ENCODE assay signal across 32 mouse cellular contexts in genomic region chr5:47938586-47939372, GRCm38 (mm10). TPM values are rescaled to one million over a fixed set of nuclear protein-coding genes. Genes with fewer than 3 reads are reported as not detected.
DNase-seq lines count a peak whose midpoint lies in the region; ATAC-seq lines count a peak whose summit lies in the region.
"Had no signal": no experiment of that assay in that cellular context is flagged by ENCODE, and none has a peak within 500 bp of the region (broad histone marks: within the 10 kb centered on the region; RNA-seq: fewer than 3 reads in every experiment).

No protein-coding gene starts in this region.

- no peak overlapping the region for H3K4me2 ChIP-seq in lung, embryonic 16.5 days (ENCODE audit: low read depth, low read length)
- H3K4me2 ChIP-seq: heart, embryonic 15.5 days; hindbrain, embryonic 12.5 days; intestine, embryonic 15.5 days; liver, embryonic 13.5 days; neural tube, embryonic 12.5 days had no signal

- 36% methylated on average over 5 of the region's 5 CpGs for WGBS in lung, embryonic 16.5 days

- DNase-seq in adrenal gland, adult (ENCODE audit: inconsistent age in 2 of 2, low spot score in 1 of 2), result peak; percentile 4 to 66
- no peak for DNase-seq in adrenal gland, postnatal 36 days
- DNase-seq in lung, adult 18-20 months, result no peak
- DNase-seq in NIH3T3 (ENCODE audit: low read depth), result peak; percentile 59
- no peak for DNase-seq in layer of hippocampus, postnatal 10 days (ENCODE audit: low spot score in 2 of 2)
- DNase-seq in kidney, postnatal 36 days, result no peak
- DNase-seq: adrenal gland, postnatal 14 days; cerebellum, adult 2 months; cerebellum, postnatal 14 days; gastrocnemius, postnatal 25 days; heart, adult 11 months; heart, postnatal 36 days; kidney, adult 2 months; kidney, postnatal 4 days; layer of hippocampus, postnatal 36 days; left cerebral cortex, postnatal 4 days; liver, embryonic 13.5 days; lung, adult 2 months; right cerebral cortex, adult 18-20 months; spleen, adult 18-20 months had no signal

- ATAC-seq in lung, embryonic 16.5 days (ENCODE audit: low read depth), result peak; percentile 54
- ATAC-seq: CD4-positive, CD25-positive, alpha-beta regulatory T cell, adult 4 months; forebrain, embryonic 14.5 days; hindbrain, postnatal 0 days; intestine, embryonic 15.5 days; midbrain, embryonic 16.5 days had no signal

- H3K36me3 ChIP-seq in lung, embryonic 16.5 days (ENCODE audit: control insufficient read depth, insufficient read depth, low read length), result no peaks in the 10 kb centered on the region
- H3K36me3 ChIP-seq: heart, embryonic 10.5 days; heart, embryonic 15.5 days; hindbrain, embryonic 12.5 days; intestine, embryonic 15.5 days; liver, embryonic 13.5 days; midbrain, embryonic 10.5 days; neural tube, embryonic 12.5 days had no signal

- peak overlapping the region; percentile 49 for H3K27ac ChIP-seq in lung, embryonic 16.5 days (ENCODE audit: low read length)
- H3K27ac ChIP-seq: heart, embryonic 10.5 days; heart, embryonic 15.5 days; hindbrain, embryonic 12.5 days; hindbrain, postnatal 0 days; intestine, embryonic 15.5 days; liver, embryonic 13.5 days; midbrain, embryonic 10.5 days; neural tube, embryonic 12.5 days had no signal

- no peak overlapping the region for H3K9ac ChIP-seq in lung, embryonic 16.5 days (ENCODE audit: low read length)
- H3K9ac ChIP-seq: heart, embryonic 15.5 days; hindbrain, embryonic 12.5 days; intestine, embryonic 15.5 days; liver, embryonic 13.5 days; neural tube, embryonic 12.5 days had no signal

- no peaks in the 10 kb centered on the region for H3K4me1 ChIP-seq in lung, embryonic 16.5 days (replicated peaks; ENCODE audit: control insufficient read depth, insufficient read depth, low read length)
- H3K4me1 ChIP-seq: heart, embryonic 10.5 days; heart, embryonic 15.5 days; hindbrain, embryonic 12.5 days; intestine, embryonic 15.5 days; liver, embryonic 13.5 days; midbrain, embryonic 10.5 days; neural tube, embryonic 12.5 days had no signal

- H3K4me3 ChIP-seq in lung, embryonic 16.5 days (ENCODE audit: low read length), result no peak overlapping the region
- H3K4me3 ChIP-seq: heart, embryonic 10.5 days; heart, embryonic 15.5 days; hindbrain, embryonic 12.5 days; intestine, embryonic 15.5 days; liver, embryonic 13.5 days; midbrain, embryonic 10.5 days; neural tube, embryonic 12.5 days had no signal

- no peaks in the 10 kb centered on the region for H3K9me3 ChIP-seq in lung, embryonic 16.5 days (ENCODE audit: control insufficient read depth, low read length)
- H3K9me3 ChIP-seq: heart, embryonic 10.5 days; heart, embryonic 15.5 days; hindbrain, embryonic 12.5 days; intestine, embryonic 15.5 days; liver, embryonic 13.5 days; midbrain, embryonic 10.5 days; neural tube, embryonic 12.5 days had no signal

- H3K27me3 ChIP-seq in lung, embryonic 16.5 days (ENCODE audit: control insufficient read depth, insufficient read depth, low read depth, low read length), result no peaks in the 10 kb centered on the region
- H3K27me3 ChIP-seq: heart, embryonic 15.5 days; hindbrain, embryonic 12.5 days; intestine, embryonic 15.5 days; liver, embryonic 13.5 days; neural tube, embryonic 12.5 days had no signal

RNA-seq across cellular contexts. Expression of gene Slit2, which starts 44.2 kb away (rescaled TPM):
- 10 to 100 TPM in 1 of 2 experiments, 1 to 10 TPM in 1; 4.4 to 30.0 TPM for total RNA-seq in adrenal gland, postnatal 36 days (2021)
- 36.9 and 42.7 TPM in 2 replicates for polyA plus RNA-seq in lung, embryonic 16.5 days (2015; fragmentation: Nextera tagmentation; extraction: Ambion mirVana)
- 10 to 100 TPM; 47.8 to 49.0 TPM for total RNA-seq in layer of hippocampus, postnatal 10 days (2021)
- total RNA-seq: megakaryocyte progenitor cell, adult 5-6 weeks had no signal

Comparison
In these comparisons a context has a peak if more than half of its experiments do, and no peak if none do; other contexts are left out.
1. DNase-seq: peak in adrenal gland, adult (2 of 2) and NIH3T3 (single experiment); none in adrenal gland, postnatal 36 days (0 of 2), lung, adult 18-20 months (0 of 2), layer of hippocampus, postnatal 10 days (0 of 2) and kidney, postnatal 36 days (0 of 2).